Mouse (Mus musculus) large intestine, adult 2 months (tissue): ENCODE measurements around the gene Exoc2. TPM values are rescaled to one million over a fixed set of nuclear protein-coding genes. Genes with fewer than 3 reads are reported as not detected.

Source experiments
- DNase-seq: peaks from one replicate; pipeline ENCODE4 v3.0.0-alpha.2; 2012; ENCODE audit warnings: low read depth, low spot score
- WGBS: fragments of 180-500 bp; shearing (Covaris S2); methylation state at CpG from one replicate; pipeline ENCODE4 v1.1.7; 2018; 5-methylcytosine and 5-hydroxymethylcytosine counted together
- polyA plus RNA-seq: library from polyadenylated mRNA; depleted of rRNA; stranded (reverse); fragments of >200 nt; gene quantifications from 2 replicates; pipeline ENCODE4 v1.2.3, GENCODE M21; 2012; rRNA removed

The Exoc2 gene
- polyA plus RNA-seq, 1 experiment, result 5.4 TPM

- 63% methylated on average over 4 of the region's 4 CpGs for WGBS
Measured at GRCm38 (mm10) chr13:30787960-30788359, 185.9 kb downstream of the Exoc2 start.

GRCm38 (mm10) chr13:30787556-30787955 is 186.3 kb downstream of the Exoc2 start:
- DNase-seq, result no peak
- 83% methylated on average over 2 of the region's 2 CpGs for WGBS

More at GRCm38 (mm10) chr13:30787960-30788359, 185.9 kb downstream of the Exoc2 start:
- DNase-seq, result no peak

GRCm38 (mm10) chr13:30787036-30787320 is 186.9 kb downstream of the Exoc2 start:
- WGBS, result 79% methylated on average over 2 of the region's 2 CpGs
- no peak for DNase-seq

- DNase-seq, result no peak
- WGBS, result 74% methylated on average over 5 of the region's 5 CpGs
Measured at GRCm38 (mm10) chr13:30786235-30787035, 187.5 kb downstream of the Exoc2 start.

- 86% methylated on average over 4 of the region's 4 CpGs for WGBS
- DNase-seq, result no peak
Measured at GRCm38 (mm10) chr13:30785423-30786040, 188.4 kb downstream of the Exoc2 start.

- 56% methylated on average over 8 of the region's 8 CpGs for WGBS
- DNase-seq, result no peak
Measured at GRCm38 (mm10) chr13:30782419-30782818, 191.5 kb downstream of the Exoc2 start.

- DNase-seq, result no peak
- 17% methylated on average over 2 of the region's 2 CpGs for WGBS
Measured at GRCm38 (mm10) chr13:30781905-30782304, 192.0 kb downstream of the Exoc2 start.

- no peak for DNase-seq
- WGBS, result 53% methylated on average over 11 of the region's 11 CpGs
Measured at GRCm38 (mm10) chr13:30777678-30778179, 196.2 kb downstream of the Exoc2 start.

- no peak for DNase-seq
- 86% methylated on average over 2 of the region's 2 CpGs for WGBS
Measured at GRCm38 (mm10) chr13:30776021-30776420, 197.9 kb downstream of the Exoc2 start.

GRCm38 (mm10) chr13:30767477-30768127 is 206.3 kb downstream of the Exoc2 start:
- WGBS, result 77% methylated on average over 6 of the region's 6 CpGs
- DNase-seq, result no peak

GRCm38 (mm10) chr13:30766636-30767476 is 207.0 kb downstream of the Exoc2 start:
- DNase-seq, result no peak
- 84% methylated on average over 5 of the region's 5 CpGs for WGBS

GRCm38 (mm10) chr13:30765906-30766305 is 208.0 kb downstream of the Exoc2 start:
- DNase-seq, result no peak
- 73% methylated on average over 5 of the region's 5 CpGs for WGBS

GRCm38 (mm10) chr13:30764014-30764740 is 209.7 kb downstream of the Exoc2 start:
- no peak for DNase-seq
- 61% methylated on average over 8 of the region's 8 CpGs for WGBS

Other genes starting within 250 kb of the Exoc2 start
- 4.0 and 7.8 TPM in 2 replicates for gene Irf4, start 224.9 kb downstream of the Exoc2 start, polyA plus RNA-seq
- 0.09 TPM in 1 of 2 replicates, not detected in the other for gene Hus1b, start 26.3 kb downstream of the Exoc2 start, polyA plus RNA-seq
- not detected in 2 replicates for gene Gm5447, start 111 bp upstream of the Exoc2 start, polyA plus RNA-seq